Mouse (Mus musculus): ENCODE measurements around the gene Med31.

Med31 gene

DNA sequence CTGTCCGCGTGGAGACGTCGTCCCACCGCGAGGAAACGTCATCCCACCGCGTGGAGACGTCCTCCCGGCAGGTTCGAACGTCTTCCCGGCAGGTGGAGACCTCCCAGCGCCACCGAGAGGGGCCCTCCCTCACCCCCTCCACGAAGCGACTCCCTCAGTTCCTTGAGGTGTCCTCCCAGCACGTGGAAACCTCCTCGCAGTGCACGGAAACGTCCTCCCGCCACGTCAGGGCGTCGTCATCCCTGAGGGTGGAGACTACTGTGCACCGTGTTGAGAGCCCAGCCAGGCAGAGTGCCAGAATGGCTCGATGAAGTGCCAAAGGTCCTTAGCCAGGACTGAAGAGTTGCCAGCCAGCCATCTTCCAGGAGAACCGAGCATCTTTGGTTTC, at the start of gene Med31:
TSS of gene Med31 (minus strand) at position 183 of the 388 bp plus-strand sequence.
- DNase-seq (ENCODE audit: low spot score), result peak; percentile 82

DNA sequence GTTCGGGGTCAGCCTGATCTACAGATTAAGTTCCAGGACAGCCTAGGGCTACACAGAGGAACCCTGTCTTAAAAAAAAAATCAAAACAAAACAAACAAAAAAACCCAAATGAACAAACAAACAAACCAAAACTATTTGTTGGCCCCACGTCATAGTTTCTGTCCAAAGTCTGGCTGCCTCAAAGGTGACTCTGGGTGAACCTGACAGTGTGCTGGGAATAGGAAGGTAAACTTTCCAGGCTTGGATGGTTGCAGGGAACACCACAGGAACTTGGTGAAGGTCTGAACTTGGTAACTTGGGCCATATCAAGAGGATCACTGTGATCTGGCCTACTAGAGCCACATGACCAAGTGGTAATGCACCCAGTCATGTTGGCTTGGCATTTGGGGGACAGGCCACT, 41.0 kb upstream of the Med31 start:
- DNase-seq (ENCODE audit: low spot score), result no peak

DNA sequence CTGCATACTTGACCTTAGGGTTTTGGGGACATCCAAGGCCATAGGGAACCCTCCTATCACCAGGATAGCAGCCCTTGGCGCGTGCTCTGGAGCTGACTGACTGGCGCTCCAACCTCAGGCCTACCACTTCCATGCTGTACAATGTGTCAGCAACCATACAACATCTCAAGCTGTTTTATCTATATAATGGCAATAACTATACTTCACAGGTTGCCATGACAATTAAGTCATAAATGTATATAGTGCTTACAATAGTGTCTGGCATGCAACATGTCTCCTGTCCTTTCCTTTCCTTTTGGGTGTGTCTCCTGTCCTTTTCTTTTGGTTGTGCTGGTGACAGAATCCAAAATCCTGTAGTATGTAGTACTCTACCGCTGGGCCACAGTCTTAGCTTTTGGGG, 40.2 kb upstream of the Med31 start:
- no peak for DNase-seq (ENCODE audit: low spot score)

DNA sequence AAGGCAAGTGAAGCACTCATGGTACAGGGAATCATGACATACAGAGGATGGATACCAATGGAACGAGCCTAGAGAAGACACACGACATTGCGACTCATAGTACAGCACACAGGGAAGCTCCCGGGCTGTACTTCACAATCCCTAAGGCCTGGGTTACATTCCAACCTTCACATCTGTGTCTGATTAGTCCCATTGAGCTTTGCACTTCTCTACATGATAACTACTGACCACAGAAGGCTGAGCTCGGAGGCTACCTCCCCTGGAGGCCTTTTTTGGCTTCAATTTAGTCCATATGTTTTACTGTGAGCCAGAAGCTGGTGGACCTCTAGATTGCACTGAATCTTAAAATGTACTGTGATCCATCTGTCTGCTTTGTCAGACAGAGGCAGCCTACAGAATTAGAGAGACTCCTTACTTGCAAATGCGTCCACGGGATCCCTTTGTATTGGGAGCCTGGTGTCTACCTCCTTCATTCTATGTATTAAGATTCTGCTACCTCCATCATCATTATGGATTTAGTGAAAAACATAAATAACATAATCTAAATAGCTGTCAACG, 29.9 kb upstream of the Med31 start:
- DNase-seq (ENCODE audit: low spot score), result no peak

DNA sequence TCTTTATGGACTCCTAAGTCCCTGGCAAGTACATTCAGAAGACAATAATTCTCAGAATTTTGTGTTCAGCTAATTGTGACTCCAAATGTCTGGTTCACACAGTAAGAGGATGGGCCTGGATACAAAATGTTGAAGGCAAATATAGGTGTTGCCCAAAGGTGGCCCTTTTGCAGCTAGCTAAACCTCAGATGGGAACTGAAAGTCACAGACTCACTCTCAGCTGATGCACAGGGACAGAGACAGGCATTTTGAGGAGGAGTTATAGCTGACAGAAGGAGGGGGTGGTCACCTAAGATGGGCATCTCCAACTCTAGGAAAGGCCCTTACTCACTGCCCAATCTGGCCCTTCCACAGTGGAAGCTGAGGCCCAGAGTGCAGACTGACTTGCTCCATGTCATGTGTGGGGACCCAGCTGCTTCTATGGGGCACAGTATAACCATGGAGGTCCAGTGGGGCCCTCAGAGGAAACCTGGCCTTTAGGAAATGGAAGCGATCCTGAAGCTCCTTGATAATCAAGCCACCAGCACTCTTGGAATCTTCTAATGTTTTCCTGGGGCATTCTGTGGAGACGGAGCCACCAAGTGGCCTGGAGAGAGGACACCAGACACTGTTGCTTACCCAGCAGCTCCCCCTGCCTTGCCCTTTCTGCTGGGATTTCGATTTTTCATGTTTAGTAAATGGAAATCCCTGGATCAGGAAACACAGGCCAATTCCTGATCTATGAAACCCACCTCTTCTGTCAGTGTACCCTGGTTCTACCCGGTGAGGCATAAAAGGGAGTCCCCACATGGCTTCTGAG, 24.9 kb upstream of the Med31 start:
- DNase-seq (ENCODE audit: low spot score), result no peak

DNA sequence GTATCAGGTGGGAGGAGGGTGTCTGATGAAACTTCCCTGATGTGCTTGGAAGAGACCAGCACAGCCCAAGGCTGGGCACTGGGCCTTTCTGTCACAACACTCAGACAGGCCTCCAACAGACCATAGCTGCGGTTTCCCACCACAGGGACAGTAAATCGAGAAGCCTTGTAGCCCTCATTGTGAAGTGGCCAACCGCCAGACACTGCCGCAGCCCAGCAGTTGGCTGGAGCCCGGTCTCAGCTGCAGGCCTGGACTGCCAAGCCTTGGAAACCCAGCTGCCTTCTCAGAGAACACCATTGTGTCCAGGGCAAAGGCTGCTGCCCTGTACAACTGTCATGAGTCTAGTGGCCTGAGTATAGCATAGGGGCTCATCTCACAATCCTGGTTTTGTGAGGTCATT, 18.6 kb upstream of the Med31 start:
- DNase-seq (ENCODE audit: low spot score), result no peak

DNA sequence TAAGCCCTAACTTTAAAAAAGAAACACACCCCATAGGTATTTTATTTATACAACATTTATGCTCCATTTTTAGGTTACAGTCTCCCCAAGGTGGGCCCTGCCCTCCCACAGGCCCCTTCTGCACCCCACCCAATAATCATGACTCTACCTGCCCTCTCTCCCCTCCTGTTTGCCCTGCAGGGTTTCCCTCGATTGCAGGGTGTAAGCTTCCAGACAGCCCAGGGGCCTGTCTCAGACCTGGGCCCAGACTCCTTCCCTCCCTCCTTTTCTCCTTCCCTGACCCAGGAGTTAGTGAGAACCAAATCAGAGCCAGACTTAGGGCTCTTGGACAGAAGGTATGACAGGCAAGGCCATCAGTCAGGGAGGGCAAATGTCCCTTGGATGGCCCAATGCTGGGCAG, 17.6 kb upstream of the Med31 start:
- no peak for DNase-seq (ENCODE audit: low spot score)

DNA sequence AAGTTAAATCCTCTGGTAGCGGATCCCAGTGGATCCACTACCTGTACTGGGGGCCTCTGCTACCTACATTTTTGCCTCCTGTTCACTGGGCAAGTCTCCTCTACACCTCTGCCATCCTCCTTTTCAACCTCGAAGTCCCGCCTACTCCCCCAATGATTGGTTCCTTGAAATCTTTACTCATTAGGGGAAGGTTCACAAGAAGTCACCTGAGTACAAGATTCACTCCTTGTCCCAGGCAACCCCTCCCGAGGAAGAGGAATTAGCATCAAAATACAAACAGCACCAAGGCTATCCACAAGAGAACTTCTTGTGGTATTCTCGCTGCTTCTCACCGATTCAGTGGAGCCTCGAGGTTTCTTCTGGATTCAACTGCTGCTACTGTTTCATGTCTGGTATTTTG, 16.7 kb upstream of the Med31 start:
- no peak for DNase-seq (ENCODE audit: low spot score)

DNA sequence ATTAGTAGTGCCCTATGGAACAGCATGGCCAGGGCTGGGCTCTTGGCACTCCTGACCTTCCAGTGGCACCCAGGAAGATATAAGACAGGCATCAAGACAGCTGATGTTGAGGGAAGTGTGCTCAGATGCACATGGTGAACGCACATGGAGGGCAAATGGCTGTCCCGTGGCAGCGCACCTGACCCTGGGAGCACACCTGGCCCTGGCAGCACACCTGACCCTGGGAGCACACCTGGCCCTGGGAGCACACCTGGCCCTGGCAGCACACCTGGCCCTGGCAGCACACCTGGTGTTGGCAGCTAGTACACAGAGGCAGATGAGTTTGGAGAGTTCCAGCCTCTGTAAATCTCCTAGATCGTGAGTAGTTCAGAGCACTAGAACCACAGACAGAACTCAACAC, 13.1 kb upstream of the Med31 start:
- no peak for DNase-seq (ENCODE audit: low spot score)

DNA sequence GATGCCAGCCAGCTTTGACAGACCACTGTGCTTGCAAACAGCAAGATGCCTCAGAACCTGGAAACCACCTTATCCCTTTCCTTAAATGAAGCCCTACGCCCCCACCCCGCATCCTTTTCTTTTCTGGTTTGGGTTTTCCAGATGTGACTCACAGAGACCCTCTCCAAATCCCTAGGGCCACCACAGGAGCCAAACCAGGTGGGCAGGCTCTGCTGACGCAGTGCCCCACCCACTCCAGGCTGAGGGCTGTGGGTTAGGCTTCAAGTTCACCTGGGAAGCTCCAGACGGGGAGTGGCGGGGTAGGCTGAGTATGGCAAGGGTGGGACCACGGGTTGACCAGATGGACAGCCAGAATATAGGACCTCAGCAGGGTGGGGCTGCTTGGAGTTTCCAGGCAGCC, 11.5 kb upstream of the Med31 start:
- DNase-seq (ENCODE audit: low spot score), result no peak

DNA sequence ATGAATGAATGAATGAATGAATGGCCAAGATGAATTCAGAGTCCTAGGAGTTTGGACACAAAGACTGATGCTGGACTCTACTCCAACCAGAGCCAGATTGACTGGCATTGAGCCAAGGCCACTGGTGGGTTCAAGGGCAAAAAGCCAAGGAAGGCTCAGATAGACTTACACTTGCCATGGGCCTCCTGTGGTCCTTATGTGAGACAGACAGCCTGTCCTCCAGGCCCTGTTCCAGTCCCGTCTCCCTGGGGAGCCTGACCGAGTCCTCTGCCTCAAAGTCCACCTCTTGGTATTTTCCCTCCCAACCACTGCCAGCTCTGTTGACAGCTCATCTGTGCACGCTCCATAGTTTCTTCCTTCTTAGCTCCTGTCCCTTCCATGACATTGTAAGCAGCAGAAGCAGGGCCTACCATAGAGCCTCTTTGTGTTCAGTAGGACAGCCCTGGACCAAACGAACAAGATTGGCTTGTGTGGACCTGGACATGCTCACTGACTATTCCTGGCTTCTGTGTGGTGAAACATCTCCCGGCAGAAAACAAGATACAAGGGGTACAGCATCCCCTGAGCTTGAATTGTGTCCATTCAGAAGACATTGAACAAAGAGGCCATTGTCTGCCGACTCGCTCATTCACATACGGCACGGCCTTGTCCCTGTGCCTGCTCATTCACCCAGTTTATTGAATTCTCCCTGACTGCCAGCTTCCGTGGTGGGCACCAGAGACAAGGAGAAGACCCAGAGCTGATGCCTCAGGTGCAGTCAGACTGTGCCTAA, 10.8 kb upstream of the Med31 start:
- DNase-seq (ENCODE audit: low spot score), result peak; percentile 27

DNA sequence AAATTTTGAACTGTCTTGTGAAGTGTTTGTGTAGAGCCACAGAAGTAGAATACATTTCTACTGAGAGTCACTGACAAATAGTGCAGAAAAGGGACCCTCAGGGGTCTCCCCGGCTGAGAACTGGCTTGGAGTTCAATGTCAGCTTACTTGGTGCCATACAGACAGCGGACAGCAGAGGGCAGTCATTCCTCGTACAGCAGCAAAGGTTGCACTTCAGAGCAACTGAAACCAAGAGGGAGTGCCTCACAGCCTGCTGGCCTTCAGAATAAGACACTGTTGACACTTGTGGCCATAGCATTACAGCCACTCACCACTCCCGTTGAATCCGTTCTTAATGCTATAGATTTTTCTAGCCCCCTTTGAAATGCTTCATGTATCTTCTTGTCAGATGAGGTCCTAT, 9.5 kb upstream of the Med31 start:
- peak; percentile 61 for DNase-seq (ENCODE audit: low spot score)

DNA sequence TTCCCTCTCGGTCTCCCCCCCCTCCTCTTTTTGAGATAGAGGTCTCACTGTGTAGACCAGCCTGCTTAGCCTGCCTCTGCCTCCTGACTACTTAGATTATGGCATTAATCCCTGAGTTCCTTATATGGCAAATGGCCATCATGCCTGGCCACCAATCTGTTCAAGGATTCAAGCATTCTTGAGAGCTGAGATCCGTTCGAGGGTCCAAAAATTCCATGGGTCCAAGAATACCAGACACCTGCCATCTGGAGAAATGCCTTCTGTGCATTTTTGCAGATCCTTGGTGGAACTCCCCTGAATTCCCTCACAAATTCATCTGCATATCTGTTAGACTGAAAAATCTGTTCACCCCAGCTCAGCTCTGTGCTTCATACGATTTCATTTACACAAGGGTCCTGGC, 8.0 kb upstream of the Med31 start:
- DNase-seq (ENCODE audit: low spot score), result no peak

DNA sequence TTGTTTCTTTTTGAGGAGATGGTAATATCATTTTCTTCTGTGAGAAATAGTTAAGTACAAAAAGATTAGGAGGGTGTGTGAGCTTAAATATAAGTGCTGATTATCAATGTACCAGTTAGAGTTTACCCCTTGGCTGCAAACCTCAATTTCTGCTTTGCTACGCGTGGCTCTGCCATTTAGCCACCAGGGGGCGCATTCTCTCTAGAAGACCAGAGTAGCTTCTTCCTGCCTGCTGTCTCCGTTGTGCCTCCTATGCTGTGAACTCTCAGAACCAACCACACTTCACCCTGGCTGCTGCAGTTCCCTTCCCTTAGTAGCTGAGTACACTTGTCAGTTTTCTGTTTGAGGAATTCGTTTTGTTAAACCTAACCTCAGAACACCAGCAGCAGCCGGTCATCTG, 5.9 kb upstream of the Med31 start:
- peak; percentile 59 for DNase-seq (ENCODE audit: low spot score)

DNA sequence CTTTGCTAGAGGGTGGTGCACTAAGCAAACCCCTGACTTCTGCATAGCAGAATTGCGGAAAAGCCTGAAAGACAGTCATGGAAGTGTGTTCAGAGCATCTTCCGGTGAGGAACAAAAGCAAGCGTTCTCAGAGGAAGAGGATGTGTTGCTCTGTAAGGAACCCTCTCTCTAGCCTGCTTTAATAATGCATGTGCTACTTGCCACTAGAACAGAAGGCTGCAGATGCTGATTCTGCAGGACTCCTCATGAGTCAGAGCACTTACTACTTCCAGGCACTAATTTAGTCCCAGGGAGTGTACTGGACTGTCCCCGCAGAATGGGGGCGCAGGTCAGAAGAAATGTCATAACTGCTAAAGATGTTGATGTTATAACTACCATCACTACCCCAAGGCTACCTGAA, 1.7 kb upstream of the Med31 start:
- DNase-seq (ENCODE audit: low spot score), result no peak

DNA sequence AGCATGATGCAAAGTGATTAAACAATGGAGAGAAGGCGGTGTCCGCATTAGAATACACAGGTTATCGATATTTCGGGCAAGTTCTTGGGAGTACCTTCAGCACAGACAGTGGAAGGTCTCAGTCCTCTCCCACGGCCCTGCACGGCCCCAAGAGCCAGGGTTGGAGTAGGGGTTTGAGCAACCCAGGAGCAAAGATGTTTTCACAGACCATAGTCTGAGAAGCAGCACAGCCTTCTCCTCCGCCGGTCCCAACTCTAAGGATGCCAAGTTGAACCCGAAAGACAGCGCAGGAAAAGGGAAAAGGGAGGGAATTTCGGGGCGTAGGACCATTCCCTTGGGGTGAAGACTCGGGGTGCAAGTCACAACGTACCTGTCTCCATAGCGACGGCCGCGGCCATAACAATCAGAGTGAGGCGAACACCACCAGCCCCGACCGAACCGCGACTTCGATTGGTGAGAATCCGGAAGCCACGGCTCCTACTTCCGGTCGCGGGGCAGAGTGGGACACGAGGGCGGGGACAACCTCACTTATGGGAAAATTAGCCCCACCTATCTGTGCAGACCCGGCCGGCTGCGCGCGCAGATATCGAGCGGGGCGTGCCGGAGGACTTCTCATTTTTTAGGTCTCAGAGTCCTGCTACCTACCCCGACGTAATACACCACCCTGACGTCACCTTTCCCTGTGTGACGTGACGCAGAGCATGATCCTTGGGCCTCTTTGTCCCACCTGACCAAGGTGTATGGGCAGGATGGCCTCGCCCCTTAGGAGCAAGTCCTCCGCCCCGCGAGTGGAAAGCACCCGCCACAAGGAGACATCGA, 592 bp downstream of the Med31 start:
- peak; percentile 97 for DNase-seq (ENCODE audit: low spot score)

DNA sequence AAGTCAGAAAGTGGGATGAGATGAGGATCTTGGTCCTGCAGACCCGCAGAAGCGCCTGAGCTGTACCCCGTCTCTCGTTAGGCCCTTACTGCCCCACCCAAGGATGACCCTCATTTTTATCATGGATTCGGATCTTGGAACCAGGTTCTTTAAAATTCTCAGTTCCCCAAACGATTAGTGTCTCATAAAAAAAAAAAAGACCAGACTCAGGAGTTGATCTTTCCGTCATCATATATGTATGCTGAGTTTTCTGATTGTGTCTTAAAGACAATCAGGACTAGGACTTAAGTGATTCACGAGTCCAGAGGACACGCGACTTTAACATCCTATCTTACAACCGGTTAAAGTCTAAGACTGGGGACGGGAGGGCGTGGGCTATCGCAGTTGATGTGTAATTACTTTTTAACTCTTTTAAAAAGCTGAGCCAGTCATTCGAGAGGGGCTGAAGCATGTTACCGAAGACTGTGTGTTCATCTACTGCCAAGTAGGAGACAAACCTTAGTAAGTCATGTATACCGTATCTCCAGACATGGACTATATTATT, 7.5 kb downstream of the Med31 start:
- DNase-seq (ENCODE audit: low spot score), result no peak

DNA sequence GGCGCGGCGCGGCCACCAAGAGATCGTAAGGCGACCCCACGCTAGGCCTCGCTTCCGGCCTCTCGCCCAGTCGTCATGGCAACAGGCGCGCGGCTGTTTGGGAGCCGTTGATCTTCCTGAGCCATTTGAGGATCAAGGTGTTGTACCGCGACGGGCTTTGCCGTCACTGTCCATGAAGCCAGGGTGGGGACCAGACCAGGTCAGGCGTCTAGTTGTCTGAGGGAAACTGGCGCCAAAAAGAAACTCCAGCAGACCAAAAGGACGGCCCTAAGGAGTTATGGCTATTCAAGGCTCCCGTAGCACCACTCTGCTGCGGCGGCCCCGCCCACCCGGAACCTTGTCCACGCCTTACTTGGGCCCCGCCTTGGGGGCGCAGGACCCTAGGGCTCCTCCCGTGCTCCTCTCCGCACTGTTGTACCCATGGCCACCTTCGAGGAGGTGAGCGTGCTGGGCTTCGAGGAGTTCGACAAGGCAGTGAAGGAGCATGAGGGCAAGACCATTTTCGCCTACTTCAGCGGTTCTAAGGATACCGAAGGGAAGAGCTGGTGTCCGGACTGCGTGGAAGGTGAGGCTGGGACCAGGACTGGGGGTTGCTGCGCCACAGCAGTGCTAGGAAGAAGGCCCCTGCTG, 8.1 kb downstream of the Med31 start, which contains the start of the genes 4933427D14Rik and Txndc17:
TSS of gene 4933427D14Rik (minus strand) at position 256 of the 630 bp plus-strand sequence.
TSS of gene Txndc17 (plus strand) at position 344 of the 630 bp plus-strand sequence.
- peak; percentile 78 for DNase-seq (ENCODE audit: low spot score)

DNA sequence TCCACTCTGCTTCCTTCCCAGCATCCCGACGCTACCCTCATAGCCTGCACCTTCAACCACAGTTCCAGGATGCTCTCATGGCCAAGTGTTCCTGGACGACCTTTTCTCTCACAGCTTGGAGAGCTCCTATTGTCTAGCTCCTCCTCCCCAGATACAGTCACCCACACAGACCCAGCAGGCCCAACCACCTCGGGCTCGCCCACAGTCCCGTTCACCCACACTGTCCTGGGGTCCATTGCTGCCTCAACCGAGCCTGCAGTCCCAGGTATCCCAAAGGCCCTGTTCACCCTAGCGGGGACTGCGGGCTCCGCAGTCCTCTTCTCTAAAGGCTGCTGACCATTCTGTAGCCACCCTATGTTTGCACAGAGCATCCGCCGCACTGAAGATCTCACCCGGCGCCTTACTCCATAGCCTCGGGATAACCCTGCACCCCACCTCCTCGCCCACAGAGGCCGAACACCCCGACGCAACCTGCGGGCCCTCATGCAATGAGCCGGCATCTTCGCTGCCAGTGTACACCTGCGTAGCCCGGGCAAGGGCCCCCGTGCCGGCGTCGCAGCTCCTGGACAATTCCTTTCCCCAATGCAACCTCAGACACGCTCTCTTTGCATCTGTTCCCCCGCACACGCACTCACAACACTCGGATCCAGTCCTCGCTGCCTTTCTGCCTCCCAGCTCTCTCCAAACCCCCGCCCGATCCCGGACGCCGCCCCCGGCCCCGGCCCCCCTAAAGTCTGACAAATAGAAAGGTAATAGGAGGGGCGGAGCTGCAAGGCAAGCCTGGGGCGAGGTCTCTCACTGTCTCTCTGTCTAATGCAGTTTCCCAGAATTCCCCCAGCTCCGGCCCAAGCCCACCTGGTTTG, 8.8 kb downstream of the Med31 start, which contains the start of gene Gm43951:
TSS of gene Gm43951 (minus strand) at position 500 of the 863 bp plus-strand sequence.
- peak; percentile 61 for DNase-seq (ENCODE audit: low spot score)

DNA sequence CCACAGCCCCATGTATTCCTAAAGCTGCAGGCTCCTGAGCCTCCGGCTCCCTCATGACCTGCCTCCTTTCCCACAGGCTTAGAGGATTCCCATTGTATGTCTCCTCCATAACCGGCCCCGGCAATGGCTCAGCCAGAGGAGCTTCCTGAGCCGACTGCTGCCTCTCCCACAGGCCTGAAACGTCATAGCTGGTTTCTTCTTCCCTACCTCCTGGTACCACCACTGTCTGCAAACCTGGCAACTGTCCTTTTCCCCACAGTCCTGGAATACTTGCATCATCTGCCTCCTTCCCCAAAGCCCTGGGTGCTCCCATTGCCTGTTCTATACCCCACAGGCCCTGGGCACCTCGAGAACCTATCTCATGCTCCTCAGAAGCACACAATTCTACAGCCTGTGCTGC, 10.1 kb downstream of the Med31 start:
- no peak for DNase-seq (ENCODE audit: low spot score)
